Mouse (Mus musculus) lung, adult 18-20 months (tissue): ENCODE results near the gene Prrt1.

Experiments
- DNase-seq, 2 experiments: peaks; one replicate each; pipeline ENCODE4 v3.0.0; 2022; ENCODE audit warnings: mixed read lengths in 2 of 2

Prrt1 gene

GRCm38 (mm10) chr17:34651507-34652221 is 22.3 kb downstream of the Prrt1 start:
- DNase-seq = no peak

- DNase-seq = no peak
These were observed 23.2 kb downstream of the Prrt1 start for GRCm38 (mm10) chr17:34652546-34652945.

GRCm38 (mm10) chr17:34652985-34653384 is 23.7 kb downstream of the Prrt1 start:
- DNase-seq = no peak

GRCm38 (mm10) chr17:34653746-34654285 is 24.5 kb downstream of the Prrt1 start:
- peak in 1 of 2 experiments; percentile 70 for DNase-seq

GRCm38 (mm10) chr17:34654392-34654791 is 25.1 kb downstream of the Prrt1 start:
- no peak for DNase-seq

GRCm38 (mm10) chr17:34655160-34655559 is 25.8 kb downstream of the Prrt1 start:
- DNase-seq = peak; percentile 82 to 86

GRCm38 (mm10) chr17:34655581-34655991 is 26.3 kb downstream of the Prrt1 start:
- DNase-seq = peak; percentile 93 to 95

GRCm38 (mm10) chr17:34656666-34657065 is 27.3 kb downstream of the Prrt1 start:
- DNase-seq = peak in 1 of 2 experiments; percentile 35

- DNase-seq = no peak
These were observed 27.9 kb downstream of the Prrt1 start for GRCm38 (mm10) chr17:34657271-34657670.

GRCm38 (mm10) chr17:34658145-34658544 is 28.8 kb downstream of the Prrt1 start:
- DNase-seq = no peak

- no peak for DNase-seq
These were observed 29.3 kb downstream of the Prrt1 start for GRCm38 (mm10) chr17:34658591-34658990.

- no peak for DNase-seq
These were observed 30.0 kb downstream of the Prrt1 start for GRCm38 (mm10) chr17:34659181-34659896.

GRCm38 (mm10) chr17:34659897-34660214 is 30.5 kb downstream of the Prrt1 start:
- DNase-seq = no peak

- no peak for DNase-seq
These were observed 31.0 kb downstream of the Prrt1 start for GRCm38 (mm10) chr17:34660259-34660820.

- DNase-seq = peak; percentile 71 to 79
These were observed 31.8 kb downstream of the Prrt1 start for GRCm38 (mm10) chr17:34661121-34661591.

GRCm38 (mm10) chr17:34662468-34662867 is 33.1 kb downstream of the Prrt1 start:
- no peak for DNase-seq

GRCm38 (mm10) chr17:34662978-34663377 is 33.6 kb downstream of the Prrt1 start:
- DNase-seq = no peak

- no peak for DNase-seq
These were observed 34.2 kb downstream of the Prrt1 start for GRCm38 (mm10) chr17:34663558-34663957.

GRCm38 (mm10) chr17:34664472-34664871 is 35.1 kb downstream of the Prrt1 start:
- DNase-seq = no peak

- no peak for DNase-seq
These were observed 40.9 kb downstream of the Prrt1 start, which contains the start of gene Tnxb for GRCm38 (mm10) chr17:34670235-34670634. Tnxb (plus strand) TSS chr17:34670535.

GRCm38 (mm10) chr17:34671151-34672066 is 42.1 kb downstream of the Prrt1 start:
- no peak for DNase-seq

GRCm38 (mm10) chr17:34672246-34672792 is 43.0 kb downstream of the Prrt1 start:
- no peak for DNase-seq
